Mouse (Mus musculus) liver, embryonic 16.5 days (tissue): ENCODE data around the gene Ung. TPM values are rescaled to one million over a fixed set of nuclear protein-coding genes. Genes with fewer than 3 reads are reported as not detected.

ENCODE experiments used
- ATAC-seq: fragments of 200-750 bp; cut with Nextera tagmentation; 2 replicates; pipeline ENCODE4 v1.8.0; 2017; ENCODE audit warnings: low read depth, mild to moderate bottlenecking, moderate number of reproducible peaks, moderate library complexity
- H3K27ac ChIP-seq: fragments of 300-500 bp; sonication (generic); 2 replicates; pipeline ENCODE4 v1.5.1; 2014; ENCODE audit warnings: mild to moderate bottlenecking, low read length
- H3K27me3 ChIP-seq: fragments of 300-500 bp; sonication (generic); 2 replicates; pipeline ENCODE4 v1.6.1; 2014; ENCODE audit warnings: low read depth, low read length, mixed read lengths; ENCODE audit not compliant: control insufficient read depth, insufficient read depth
- H3K36me3 ChIP-seq: fragments of 300-500 bp; sonication (generic); 2 replicates; pipeline ENCODE4 v1.6.1; 2014; ENCODE audit warnings: mild to moderate bottlenecking; ENCODE audit not compliant: control insufficient read depth, insufficient read depth
- H3K4me1 ChIP-seq: fragments of 300-500 bp; sonication (generic); 2 replicates; pipeline ENCODE4 v1.6.1; 2014; ENCODE audit warnings: low read depth, low read length, mixed read lengths; ENCODE audit not compliant: control insufficient read depth
- H3K4me2 ChIP-seq: fragments of 300-500 bp; sonication (generic); 2 replicates; pipeline ENCODE4 v1.6.1; 2014; ENCODE audit warnings: low read depth, low read length, mixed read lengths
- H3K4me3 ChIP-seq: fragments of 300-500 bp; sonication (generic); 2 replicates; pipeline ENCODE4 v1.5.1; 2014; ENCODE audit warnings: low read depth, mild to moderate bottlenecking, low read length
- H3K9ac ChIP-seq: fragments of 300-500 bp; sonication (generic); 2 replicates; pipeline ENCODE4 v1.6.1; 2014; ENCODE audit warnings: low read depth, low read length
- H3K9me3 ChIP-seq: fragments of 300-500 bp; sonication (generic); replicated peaks from 2 replicates; pipeline ENCODE4 v1.6.1; 2016; ENCODE audit warnings: low read length; ENCODE audit not compliant: control insufficient read depth
- WGBS: fragments of 180-500 bp; shearing (Covaris S2); extraction: QIAGEN DNeasy Blood & Tissue Kit; methylation state at CpG from one replicate; pipeline ENCODE4 v1.1.7; 2014; ENCODE audit not compliant: insufficient replicate concordance; 5-methylcytosine and 5-hydroxymethylcytosine counted together
- polyA plus RNA-seq: library from polyadenylated mRNA; unstranded; fragments of >200 nt; fragmentation: Nextera tagmentation; extraction: Ambion mirVana; gene quantifications from 2 replicates; pipeline ENCODE4 v1.2.1, GENCODE M21; 2015

The Ung gene
- polyA plus RNA-seq, 1 experiment from 2014 or later: 13.7 TPM

DNA sequence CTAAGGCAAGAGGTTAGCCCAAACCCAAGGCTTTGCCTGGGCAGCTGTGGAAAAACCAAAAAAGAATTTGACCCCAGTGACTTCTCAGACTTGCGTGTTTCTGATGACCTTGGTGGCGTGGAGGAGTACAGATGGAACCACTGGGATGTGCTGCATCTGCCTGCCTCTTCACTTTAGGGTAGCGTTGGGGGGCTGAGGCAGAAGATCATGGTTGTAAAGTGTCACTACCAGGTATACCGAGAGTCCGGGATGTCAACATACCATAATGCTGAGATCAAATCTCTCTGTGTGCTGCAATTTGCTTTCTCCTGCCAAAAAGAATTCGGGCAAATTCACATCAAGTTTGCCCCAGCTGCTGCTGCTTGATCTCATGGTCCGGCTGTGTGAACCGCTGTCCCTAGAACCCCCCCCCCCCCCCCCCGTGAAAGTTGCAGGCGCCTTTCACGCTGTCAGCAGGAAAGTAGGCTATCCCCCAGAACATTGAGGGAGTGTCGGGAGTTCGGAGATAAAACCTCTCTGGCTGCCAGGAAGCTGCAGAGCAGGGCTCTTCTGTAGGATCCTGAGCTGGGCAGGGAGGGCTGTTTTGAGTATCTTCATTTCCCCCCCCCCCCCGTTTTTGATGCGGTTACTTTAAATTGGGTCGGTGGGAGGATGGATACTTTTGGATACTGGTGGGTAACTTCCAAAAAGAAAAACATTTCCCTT lies 43.8 kb downstream of the Ung start:
- Histone ChIP-seq H3K27ac (no peak overlapping the region), H3K36me3 (no peaks in the 10 kb centered on the region), H3K4me1 (peaks cover 18% of the 10 kb centered on the region), H3K9me3 (no peaks in the 10 kb centered on the region), H3K4me2 (no peak overlapping the region), H3K4me3 (no peak overlapping the region), H3K27me3 (no peaks in the 10 kb centered on the region; the same call in 1 of the 2 replicates), H3K9ac (no peak overlapping the region)
- no peak for ATAC-seq
- 17% methylated on average over 15 of the region's 16 CpGs for WGBS

DNA sequence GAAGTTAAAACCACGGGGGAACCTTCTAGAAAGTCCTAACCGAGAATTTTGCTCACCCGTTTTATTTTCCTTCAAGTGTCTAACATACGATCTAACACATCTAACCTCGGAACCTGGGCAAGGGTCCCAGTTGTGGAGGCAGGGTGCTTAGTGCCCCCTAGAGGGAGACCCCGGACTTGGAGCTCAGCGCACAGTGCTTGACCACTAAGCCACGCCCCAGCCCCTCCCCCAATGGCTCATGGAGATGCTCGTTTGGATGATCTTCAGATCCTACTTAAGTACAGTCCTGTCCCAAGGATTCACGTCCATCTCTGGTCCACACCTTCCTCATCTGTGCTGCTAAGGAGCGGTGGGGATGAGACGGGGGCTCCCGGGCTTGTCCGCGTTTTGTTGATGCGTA lies 44.5 kb downstream of the Ung start:
- Histone ChIP-seq H3K9me3 (no peaks in the 10 kb centered on the region), H3K4me3 (no peak overlapping the region), H3K9ac (no peak overlapping the region), H3K27me3 (no peaks in the 10 kb centered on the region; the same call in 1 of the 2 replicates), H3K36me3 (no peaks in the 10 kb centered on the region), H3K27ac (no peak overlapping the region), H3K4me1 (peaks cover 18% of the 10 kb centered on the region), H3K4me2 (no peak overlapping the region)
- WGBS: 11% methylated on average over 16 of the region's 16 CpGs
- no peak for ATAC-seq

DNA sequence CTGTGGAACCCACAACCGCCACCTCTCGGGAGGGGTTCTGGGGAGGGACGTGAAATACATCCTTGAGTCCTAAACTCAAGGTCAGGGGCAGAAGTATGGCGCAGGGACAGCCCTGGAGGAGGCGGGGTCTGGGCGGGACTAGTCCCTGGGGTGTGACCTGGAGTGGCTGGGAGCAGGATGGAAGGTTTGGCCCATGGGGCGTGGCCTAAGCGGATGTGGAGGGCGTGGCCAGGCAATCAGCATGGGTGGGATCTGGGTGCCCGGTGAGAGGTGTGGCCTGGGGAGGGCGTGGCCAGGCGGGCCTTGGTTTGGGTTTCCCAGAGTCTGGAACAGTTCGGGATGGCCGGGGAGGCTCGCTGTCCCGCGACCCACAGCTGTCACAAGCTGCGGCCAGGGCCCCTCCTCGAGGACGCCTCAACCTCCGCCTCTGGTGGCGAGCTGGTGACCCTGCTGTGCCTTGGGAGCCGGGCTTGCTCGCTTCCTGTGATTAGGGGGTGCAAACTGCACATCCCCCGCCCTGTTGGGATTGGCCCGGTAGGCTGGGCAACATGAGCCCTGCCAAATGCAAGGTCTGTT lies 45.5 kb downstream of the Ung start:
- peaks cover 18% of the 10 kb centered on the region for H3K4me1 ChIP-seq
- H3K36me3 ChIP-seq: no peaks in the 10 kb centered on the region
- peak; percentile 97 for ATAC-seq
- no peak overlapping the region for H3K27ac ChIP-seq
- H3K4me2 ChIP-seq: peak overlapping the region; percentile 74
- no peaks in the 10 kb centered on the region for H3K9me3 ChIP-seq
- WGBS: under 1% methylated on average over 26 of the region's 26 CpGs
- peak overlapping the region; percentile 49 for H3K9ac ChIP-seq
- no peaks in the 10 kb centered on the region; the same call in 1 of the 2 replicates for H3K27me3 ChIP-seq
- H3K4me3 ChIP-seq: peak overlapping the region; percentile 63

DNA sequence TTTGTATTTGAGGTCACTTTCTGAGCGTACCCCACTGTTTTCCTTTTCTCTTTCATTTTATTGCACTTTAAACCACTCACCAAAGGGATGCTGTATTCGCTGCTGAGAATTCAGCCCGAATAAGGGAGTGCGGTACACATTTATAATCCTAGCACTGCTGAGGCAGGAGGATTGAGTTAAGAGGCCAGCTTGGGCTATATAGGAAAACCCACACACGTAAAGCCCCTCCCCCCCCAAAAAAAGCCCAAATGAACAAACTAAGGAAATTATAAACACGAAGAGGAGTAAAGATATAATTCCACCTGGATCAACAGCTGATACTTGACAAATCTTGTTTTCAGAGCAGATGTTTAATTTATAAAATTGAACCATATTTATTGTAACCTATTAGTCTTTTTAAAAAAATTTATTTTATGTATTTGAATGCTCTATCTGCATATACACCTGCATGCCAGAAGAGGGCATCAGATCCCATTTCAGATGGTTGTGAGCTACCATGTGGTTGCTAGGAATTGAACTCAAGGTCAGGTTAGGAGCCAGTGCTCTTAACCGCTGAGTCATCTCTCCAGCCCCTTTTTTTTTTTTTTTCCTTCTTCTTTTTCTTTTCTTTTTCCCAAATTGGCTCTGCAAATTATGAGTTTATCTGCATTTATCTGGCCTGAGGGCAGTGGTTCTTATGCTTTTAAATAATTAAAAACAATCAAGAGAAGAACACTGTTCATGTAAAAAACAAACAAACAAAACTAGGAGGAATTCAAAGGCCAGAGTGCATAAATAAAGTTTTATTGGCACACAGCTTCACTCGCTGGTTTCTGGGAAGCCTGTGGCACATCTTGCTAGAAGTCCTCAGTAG lies 46.6 kb downstream of the Ung start:
- no peaks in the 10 kb centered on the region for H3K36me3 ChIP-seq
- no peaks in the 10 kb centered on the region for H3K9me3 ChIP-seq
- peak overlapping the region; percentile 74 for H3K4me2 ChIP-seq
- H3K27me3 ChIP-seq: no peaks in the 10 kb centered on the region; the same call in 1 of the 2 replicates
- no peak overlapping the region for H3K27ac ChIP-seq
- WGBS: 51% methylated on average over 8 of the region's 8 CpGs
- H3K4me3 ChIP-seq: no peak overlapping the region; the same call in 1 of the 2 replicates
- no peak overlapping the region for H3K9ac ChIP-seq
- no peak for ATAC-seq
- peaks cover 18% of the 10 kb centered on the region for H3K4me1 ChIP-seq

DNA sequence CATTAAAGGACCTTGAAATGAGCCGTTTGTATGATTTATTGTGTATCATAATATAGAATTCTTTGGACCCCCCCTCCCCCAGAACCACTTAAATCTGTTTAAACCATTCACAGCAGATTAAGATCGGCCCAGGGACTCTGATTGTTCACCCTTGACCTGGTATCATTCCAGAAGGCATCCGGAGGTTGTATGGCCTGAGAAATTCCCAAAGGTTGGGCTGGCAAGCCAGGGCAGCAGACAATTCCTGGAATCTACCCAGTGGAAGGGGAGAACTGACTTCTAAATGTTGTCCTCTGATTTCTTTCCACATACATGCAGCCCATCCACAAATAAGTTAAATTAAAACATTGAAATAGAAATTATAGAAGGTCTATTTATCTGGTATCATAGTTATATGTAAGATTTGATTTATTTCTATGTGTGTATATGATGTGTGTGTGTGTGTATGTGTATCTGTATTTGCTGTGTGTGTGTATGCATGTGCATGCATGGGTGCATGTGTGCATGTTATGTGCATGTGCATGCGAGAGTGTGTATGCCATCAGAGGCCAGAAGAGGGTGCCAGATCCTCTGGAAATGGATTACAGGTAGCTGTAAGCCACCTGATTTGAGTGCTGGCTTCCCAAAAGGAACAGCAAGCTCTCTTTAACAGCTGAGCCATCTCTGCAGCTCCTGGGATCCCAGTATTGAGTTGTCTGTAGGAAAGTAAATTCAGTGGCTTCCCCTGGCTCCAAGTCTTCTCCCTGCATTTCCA lies 48.0 kb downstream of the Ung start:
- Histone ChIP-seq H3K4me1 (peaks cover 18% of the 10 kb centered on the region), H3K27ac (no peak overlapping the region), H3K27me3 (no peaks in the 10 kb centered on the region; the same call in 1 of the 2 replicates), H3K9me3 (no peaks in the 10 kb centered on the region), H3K9ac (no peak overlapping the region), H3K4me3 (no peak overlapping the region), H3K4me2 (no peak overlapping the region), H3K36me3 (no peaks in the 10 kb centered on the region)
- WGBS: 62% methylated on average over 4 of the region's 4 CpGs
- no peak for ATAC-seq

DNA sequence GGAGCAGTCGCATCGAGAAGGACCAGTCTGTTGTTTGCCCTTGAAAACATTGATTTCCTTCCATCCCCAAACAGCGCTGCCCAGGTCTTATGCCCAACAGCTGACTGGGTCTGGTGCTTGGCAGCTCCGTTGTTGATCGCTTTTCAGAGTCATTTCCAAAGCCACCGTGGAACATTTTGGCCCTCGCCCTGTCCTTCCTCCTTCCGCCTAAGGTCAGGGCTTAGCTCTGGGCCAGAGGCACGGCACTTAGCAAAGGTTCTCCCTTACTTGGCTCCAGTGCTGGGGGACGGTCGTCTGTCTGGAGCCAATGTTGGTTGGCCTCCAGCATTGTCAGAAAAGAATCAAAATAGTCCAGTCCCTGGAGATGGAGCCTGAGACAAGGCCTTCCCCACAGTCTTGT lies 49.4 kb downstream of the Ung start:
- no peaks in the 10 kb centered on the region; the same call in 1 of the 2 replicates for H3K27me3 ChIP-seq
- no peak overlapping the region for H3K4me3 ChIP-seq
- H3K36me3 ChIP-seq: no peaks in the 10 kb centered on the region
- H3K9me3 ChIP-seq: no peaks in the 10 kb centered on the region
- ATAC-seq: no peak
- no peak overlapping the region for H3K9ac ChIP-seq
- WGBS: 69% methylated on average over 11 of the region's 11 CpGs
- H3K4me2 ChIP-seq: no peak overlapping the region
- peaks cover 16% of the 10 kb centered on the region for H3K4me1 ChIP-seq
- no peak overlapping the region for H3K27ac ChIP-seq

DNA sequence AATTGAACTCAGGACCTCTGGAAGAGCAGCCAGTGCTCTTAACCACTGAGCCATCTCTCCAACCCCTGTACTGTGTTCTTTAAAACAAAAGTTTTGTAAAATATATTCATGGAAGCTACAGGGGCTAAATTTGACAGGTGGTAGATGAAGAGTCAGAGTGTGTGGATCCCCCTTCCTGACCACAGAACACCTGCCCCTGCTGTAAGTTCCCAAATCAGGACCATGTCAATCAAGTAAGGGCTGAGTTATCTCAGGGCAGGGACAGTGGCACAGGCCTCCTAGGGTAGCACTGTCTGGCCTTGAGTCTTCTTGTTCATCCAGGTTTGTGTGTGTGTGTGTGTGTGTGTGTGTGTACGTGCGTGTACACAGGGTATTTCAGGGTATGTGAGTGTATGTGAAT lies 53.3 kb downstream of the Ung start:
- Histone ChIP-seq H3K4me1 (no peaks in the 10 kb centered on the region), H3K9me3 (no peaks in the 10 kb centered on the region), H3K27ac (no peak overlapping the region), H3K27me3 (no peaks in the 10 kb centered on the region), H3K36me3 (no peaks in the 10 kb centered on the region), H3K4me3 (no peak overlapping the region), H3K9ac (no peak overlapping the region), H3K4me2 (no peak overlapping the region)
- no peak for ATAC-seq
- WGBS: 62% methylated on average over 2 of the region's 2 CpGs

DNA sequence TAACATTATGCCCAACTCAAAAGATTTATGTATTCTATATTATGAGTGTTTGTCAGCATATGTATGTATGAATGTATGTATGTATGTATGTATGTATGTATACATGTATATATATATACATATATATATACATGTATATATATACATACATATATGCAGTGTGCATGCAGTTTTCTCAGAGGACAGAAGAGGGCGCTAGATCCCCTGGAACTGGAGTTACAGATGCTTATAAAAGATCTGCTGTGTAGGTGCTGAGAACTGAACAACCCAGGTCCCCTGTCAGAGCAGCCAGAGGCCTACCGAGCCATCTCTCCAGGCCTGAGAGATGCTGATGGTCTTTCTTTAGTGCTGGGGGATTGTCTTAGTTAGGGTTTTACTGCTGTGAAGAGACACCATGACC lies 56.9 kb downstream of the Ung start:
- Histone ChIP-seq H3K9me3 (no peaks in the 10 kb centered on the region), H3K4me2 (no peak overlapping the region), H3K4me3 (no peak overlapping the region), H3K4me1 (no peaks in the 10 kb centered on the region), H3K27me3 (no peaks in the 10 kb centered on the region), H3K36me3 (no peaks in the 10 kb centered on the region), H3K9ac (no peak overlapping the region), H3K27ac (no peak overlapping the region)
- WGBS: 69% methylated on average over 2 of the region's 2 CpGs
- ATAC-seq: no peak
